Mouse (Mus musculus) limb, embryonic 14.5 days (tissue): ENCODE measurements at regions not wholly inside any gene's neighbourhood (a gene's known extent, or its start where the extent isn't known, plus 50 kb on each side); places are given as distances from the start of the nearest gene placed in this dataset.
A peak's percentile ranks its signal among the peaks of the same experiment; 100 is the strongest.
"Not testable (repeated sequence)": the region's sequence is repeated elsewhere in the genome, so short reads cannot be mapped to it uniquely, and the experiment has no call there.

Experiments
- ATAC-seq: fragments of 200-750 bp; cut with Nextera tagmentation; 2 replicates; pipeline ENCODE4 v1.8.0; 2017; ENCODE audit warnings: low read depth, moderate number of reproducible peaks, moderate TSS enrichment; ENCODE audit not compliant: low FRiP score
- DNase-seq: peaks from one replicate; pipeline ENCODE4 v3.0.0-alpha.2; 2015; ENCODE audit warnings: low spot score
- H3K27ac ChIP-seq: fragments of 300-500 bp; sonication (generic); replicated peaks from 2 replicates; pipeline ENCODE4 v1.5.1; 2014; ENCODE audit warnings: low read depth, mild to moderate bottlenecking, low read length, moderate library complexity, mixed read lengths
- H3K27me3 ChIP-seq: fragments of 300-500 bp; sonication (generic); 2 replicates; pipeline ENCODE4 v1.6.1; 2014; ENCODE audit warnings: low read length, mixed read lengths; ENCODE audit not compliant: control insufficient read depth, insufficient read depth
- H3K36me3 ChIP-seq: fragments of 300-500 bp; sonication (generic); 2 replicates; pipeline ENCODE4 v1.6.1; 2014; ENCODE audit warnings: mild to moderate bottlenecking, low read length, moderate library complexity, mixed read lengths; ENCODE audit not compliant: control insufficient read depth, insufficient read depth
- H3K4me1 ChIP-seq: fragments of 300-500 bp; sonication (generic); 2 replicates; pipeline ENCODE4 v1.6.1; 2014; ENCODE audit warnings: antibody characterized with exemption, low read length, mixed read lengths; ENCODE audit not compliant: control insufficient read depth, insufficient read depth
- H3K4me2 ChIP-seq: fragments of 300-500 bp; sonication (generic); replicated peaks from 2 replicates; pipeline ENCODE4 v1.6.1; 2014; ENCODE audit warnings: low read depth, mild to moderate bottlenecking, low read length, moderate library complexity; ENCODE audit not compliant: severe bottlenecking
- H3K4me3 ChIP-seq: fragments of 300-500 bp; sonication (generic); replicated peaks from 2 replicates; pipeline ENCODE4 v1.5.1; 2014; ENCODE audit warnings: low read length
- H3K9ac ChIP-seq: fragments of 300-500 bp; sonication (generic); 2 replicates; pipeline ENCODE4 v1.6.1; 2014; ENCODE audit warnings: mild to moderate bottlenecking, low read depth, low read length, moderate library complexity; ENCODE audit not compliant: severe bottlenecking
- H3K9me3 ChIP-seq: fragments of 300-500 bp; sonication (generic); 2 replicates; pipeline ENCODE4 v1.6.1; 2016; ENCODE audit warnings: low read length; ENCODE audit not compliant: control insufficient read depth
- POLR2A ChIP-seq: fragments of 200-500 bp; IDR thresholded peaks from 2 replicates; pipeline ENCODE4 v1.8.0; 2012; ENCODE audit warnings: inconsistent platforms, mild to moderate bottlenecking, moderate library complexity, borderline replicate concordance; ENCODE audit not compliant: insufficient read depth, insufficient read length; ENCODE audit errors: extremely low read depth
- WGBS: fragments of 180-500 bp; shearing (Covaris S2); extraction: QIAGEN DNeasy Blood & Tissue Kit; methylation state at CpG from one replicate; pipeline ENCODE4 v1.1.7; 2014; 5-methylcytosine and 5-hydroxymethylcytosine counted together

DNA sequence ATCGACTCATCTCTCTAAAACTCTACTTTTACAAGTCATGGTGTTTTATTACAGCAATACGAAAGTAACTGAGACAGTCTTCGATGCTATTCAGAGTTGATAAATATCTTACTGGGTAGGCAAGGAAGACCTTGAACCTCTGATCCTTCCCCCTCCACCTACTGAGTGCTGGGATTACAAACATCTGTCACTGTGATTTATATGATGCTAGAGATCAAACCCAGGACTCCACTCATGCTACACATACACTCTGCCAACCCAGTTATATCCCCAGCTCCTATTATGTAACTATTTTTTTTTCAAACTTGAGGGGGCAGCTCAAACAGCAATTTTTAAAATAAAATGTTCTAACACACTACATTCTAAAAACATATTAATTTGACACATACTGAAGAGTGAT lies 62.6 kb upstream of the Akap13 start:
- H3K4me3 ChIP-seq = no peak overlapping the region
- DNase-seq (no peak), ATAC-seq (no peak)
- 35% methylated on average over 3 of the region's 3 CpGs for WGBS
- H3K9ac ChIP-seq = no peak overlapping the region
- no peaks in the 10 kb centered on the region for H3K36me3 ChIP-seq
- no peaks in the 10 kb centered on the region for H3K9me3 ChIP-seq
- H3K4me1 ChIP-seq = peaks cover 7% of the 10 kb centered on the region
- H3K27me3 ChIP-seq = no peaks in the 10 kb centered on the region
- H3K27ac ChIP-seq = no peak overlapping the region
- TF ChIP-seq POLR2A = no peak
- no peak overlapping the region for H3K4me2 ChIP-seq

GRCm38 (mm10) chr7:75393466-75393865 lies 61.9 kb upstream of the Akap13 start:
- no peak overlapping the region for H3K4me2 ChIP-seq
- no peak overlapping the region for H3K9ac ChIP-seq
- TF ChIP-seq POLR2A = no peak
- DNase-seq (no peak), ATAC-seq (no peak)
- no peak overlapping the region for H3K4me3 ChIP-seq
- peaks cover 7% of the 10 kb centered on the region for H3K4me1 ChIP-seq
- no peaks in the 10 kb centered on the region for H3K36me3 ChIP-seq
- no peak overlapping the region for H3K27ac ChIP-seq
- WGBS = 85% methylated on average over 2 of the region's 2 CpGs
- H3K9me3 ChIP-seq = no peaks in the 10 kb centered on the region
- H3K27me3 ChIP-seq = no peaks in the 10 kb centered on the region

DNA sequence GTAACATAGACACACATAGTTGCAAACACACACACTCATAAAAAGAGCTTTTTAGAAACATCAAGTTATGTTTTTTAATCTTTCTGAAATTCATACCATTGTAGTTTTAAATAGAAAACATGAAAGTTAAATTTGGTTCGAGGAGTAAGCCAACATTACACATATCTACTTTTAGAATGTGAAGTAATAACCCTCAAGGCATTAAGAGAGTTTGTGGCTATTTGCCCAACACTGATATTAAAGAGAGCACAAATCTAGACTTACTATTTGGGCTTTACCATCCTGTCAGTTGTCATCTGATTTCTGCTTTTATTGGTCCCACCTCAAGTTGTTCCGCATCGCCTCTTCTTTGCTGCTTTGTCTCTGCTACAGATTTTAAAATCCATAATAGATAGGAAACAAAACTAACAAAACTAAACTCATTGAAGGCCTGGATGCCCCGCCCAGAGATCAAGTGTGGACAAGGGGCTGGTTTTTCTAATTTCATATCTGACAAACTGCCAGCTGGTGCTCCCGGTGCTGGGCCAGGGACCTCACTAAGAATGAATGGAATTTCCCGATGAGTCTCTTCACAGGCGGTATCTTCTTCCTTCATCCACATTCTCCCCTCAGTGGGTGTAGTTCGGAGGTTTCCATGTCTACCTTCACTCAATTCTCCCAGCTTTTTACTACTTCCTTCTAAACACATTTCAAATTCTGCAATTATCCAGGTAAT lies 60.3 kb upstream of the Akap13 start:
- H3K9ac ChIP-seq = no peak overlapping the region
- no peak for TF ChIP-seq POLR2A
- H3K36me3 ChIP-seq = no peaks in the 10 kb centered on the region
- H3K27ac ChIP-seq = no peak overlapping the region
- no peak overlapping the region for H3K4me2 ChIP-seq
- ATAC-seq (no peak), DNase-seq (peak; percentile 21)
- H3K27me3 ChIP-seq = no peaks in the 10 kb centered on the region
- no peaks in the 10 kb centered on the region for H3K9me3 ChIP-seq
- WGBS = 67% methylated on average over 8 of the region's 8 CpGs
- H3K4me1 ChIP-seq = peaks cover 7% of the 10 kb centered on the region
- H3K4me3 ChIP-seq = no peak overlapping the region

GRCm38 (mm10) chr7:75397559-75397958 lies 57.8 kb upstream of the Akap13 start:
- ATAC-seq (no peak), DNase-seq (peak; percentile 27)
- H3K9ac ChIP-seq = no peak overlapping the region
- H3K27ac ChIP-seq = no peak overlapping the region
- no peaks in the 10 kb centered on the region for H3K36me3 ChIP-seq
- no peak overlapping the region for H3K4me3 ChIP-seq
- H3K9me3 ChIP-seq = no peaks in the 10 kb centered on the region
- 20% methylated on average over 7 of the region's 7 CpGs for WGBS
- H3K27me3 ChIP-seq = no peaks in the 10 kb centered on the region
- no peak for TF ChIP-seq POLR2A
- peaks cover 7% of the 10 kb centered on the region for H3K4me1 ChIP-seq
- 0 out of 2 replicates have a peak overlapping the region, but pooled peaks have one; percentile 2 for H3K4me2 ChIP-seq

DNA sequence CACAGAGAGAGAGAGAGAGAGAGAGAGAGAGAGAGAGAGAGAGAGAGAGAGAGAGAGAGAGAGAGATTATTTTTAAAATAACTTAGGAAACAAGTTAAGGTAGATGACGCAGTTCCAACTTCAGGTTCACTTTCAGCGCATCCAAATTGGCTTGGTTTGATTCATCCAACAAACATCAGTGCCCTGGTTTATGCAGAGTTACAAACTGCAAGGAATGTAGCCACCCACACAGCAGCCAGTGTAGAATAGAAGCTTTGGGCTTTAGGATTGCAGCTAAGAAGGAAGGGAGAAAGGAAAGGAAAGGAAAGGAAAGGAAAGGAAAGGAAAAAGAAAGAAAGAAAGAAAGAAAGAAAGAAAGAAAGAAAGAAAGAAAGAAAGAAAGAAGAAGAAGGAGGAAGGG lies 56.9 kb upstream of the Akap13 start:
- H3K4me2 ChIP-seq, ATAC-seq, DNase-seq, H3K9me3 ChIP-seq, H3K9ac ChIP-seq, H3K27ac ChIP-seq, H3K4me3 ChIP-seq, H3K4me1 ChIP-seq, H3K27me3 ChIP-seq, H3K36me3 ChIP-seq: not testable (repeated sequence)
- WGBS = 91% methylated on average over 2 of the region's 2 CpGs
